Mouse (Mus musculus) heart, embryonic 11.5 days (tissue): ENCODE results near the gene Commd7. TPM values are rescaled to one million over a fixed set of nuclear protein-coding genes. Genes with fewer than 3 reads are reported as not detected.

Experiments
- ATAC-seq: fragments of 200-750 bp; cut with Nextera tagmentation; replicated peaks from 2 replicates; pipeline ENCODE4 v1.8.0; 2017; ENCODE audit warnings: moderate library complexity; ENCODE audit not compliant: insufficient number of reproducible peaks, low FRiP score, low TSS enrichment
- H3K27ac ChIP-seq: fragments of 300-500 bp; sonication (generic); 2 replicates; pipeline ENCODE4 v1.5.1; 2014; ENCODE audit warnings: mild to moderate bottlenecking, low read depth, low read length
- H3K27me3 ChIP-seq: fragments of 300-500 bp; sonication (generic); 2 replicates; pipeline ENCODE4 v1.6.1; 2014; ENCODE audit warnings: mild to moderate bottlenecking, low read length, mixed read lengths; ENCODE audit not compliant: control insufficient read depth, insufficient read depth
- H3K36me3 ChIP-seq: fragments of 300-500 bp; sonication (generic); 2 replicates; pipeline ENCODE4 v1.6.1; 2014; ENCODE audit warnings: mild to moderate bottlenecking, low read length, moderate library complexity, mixed read lengths; ENCODE audit not compliant: control insufficient read depth, insufficient read depth
- H3K4me1 ChIP-seq: fragments of 300-500 bp; sonication (generic); 2 replicates; pipeline ENCODE4 v1.6.1; 2014; ENCODE audit warnings: low read length; ENCODE audit not compliant: control insufficient read depth, insufficient read depth
- H3K4me2 ChIP-seq: fragments of 300-500 bp; sonication (generic); 2 replicates; pipeline ENCODE4 v1.6.1; 2014; ENCODE audit warnings: mild to moderate bottlenecking, moderate library complexity
- H3K4me3 ChIP-seq: fragments of 300-500 bp; sonication (generic); 2 replicates; pipeline ENCODE4 v1.5.1; 2014; ENCODE audit warnings: low read depth, low read length
- H3K9ac ChIP-seq: fragments of 300-500 bp; sonication (generic); 2 replicates; pipeline ENCODE4 v1.6.1; 2014; ENCODE audit warnings: mild to moderate bottlenecking, low read depth, low read length, moderate library complexity
- H3K9me3 ChIP-seq: fragments of 300-500 bp; sonication (generic); replicated peaks from 2 replicates; pipeline ENCODE4 v1.6.1; 2016; ENCODE audit warnings: low read length; ENCODE audit not compliant: control insufficient read depth
- WGBS: fragments of 180-500 bp; shearing (Covaris S2); extraction: QIAGEN DNeasy Blood & Tissue Kit; methylation state at CpG from one replicate; pipeline ENCODE4 v1.1.7; 2014; ENCODE audit not compliant: insufficient replicate concordance; 5-methylcytosine and 5-hydroxymethylcytosine counted together
- polyA plus RNA-seq: library from polyadenylated mRNA; unstranded; fragments of >200 nt; fragmentation: Nextera tagmentation; extraction: Ambion mirVana; gene quantifications from 2 replicates; pipeline ENCODE4 v1.2.1, GENCODE M21; 2014

Gene Commd7
- polyA plus RNA-seq, 1 experiment from 2014 or later = 53.6 TPM

- Histone ChIP-seq H3K9ac (no peak overlapping the region), H3K27me3 (no peaks in the 10 kb centered on the region), H3K9me3 (no peaks in the 10 kb centered on the region), H3K36me3 (no peaks in the 10 kb centered on the region), H3K27ac (no peak overlapping the region), H3K4me1 (0 out of 2 replicates have a peak, but pooled peaks cover 9% of the 10 kb centered on the region), H3K4me3 (no peak overlapping the region), H3K4me2 (no peak overlapping the region)
- WGBS = 35% methylated on average over 4 of the region's 4 CpGs
- no peak for ATAC-seq
Observed at GRCm38 (mm10) chr2:153603724-153604123, 28.9 kb downstream of the Commd7 start.

GRCm38 (mm10) chr2:153600667-153601648 lies 31.6 kb downstream of the Commd7 start:
- ATAC-seq = no peak; the same call in 1 of the 2 replicates
- WGBS = 57% methylated on average over 16 of the region's 16 CpGs

GRCm38 (mm10) chr2:153600021-153600666 lies 32.4 kb downstream of the Commd7 start:
- H3K4me3 ChIP-seq = no peak overlapping the region
- no peak overlapping the region for H3K27ac ChIP-seq
- no peak overlapping the region for H3K4me2 ChIP-seq
- no peaks in the 10 kb centered on the region for H3K27me3 ChIP-seq
- 0 out of 2 replicates have a peak, but pooled peaks have one; percentile 39 for ATAC-seq
- H3K4me1 ChIP-seq = 0 out of 2 replicates have a peak, but pooled peaks cover 6% of the 10 kb centered on the region
- H3K36me3 ChIP-seq = no peaks in the 10 kb centered on the region
- WGBS = 62% methylated on average over 6 of the region's 6 CpGs
- H3K9ac ChIP-seq = no peak overlapping the region; the same call in 1 of the 2 replicates
- no peaks in the 10 kb centered on the region for H3K9me3 ChIP-seq

More at GRCm38 (mm10) chr2:153600667-153601648, 31.6 kb downstream of the Commd7 start:
- H3K4me1 ChIP-seq = 0 out of 2 replicates have a peak, but pooled peaks cover 6% of the 10 kb centered on the region
- no peak overlapping the region for H3K9ac ChIP-seq
- H3K27ac ChIP-seq = no peak overlapping the region
- no peaks in the 10 kb centered on the region for H3K9me3 ChIP-seq
- no peaks in the 10 kb centered on the region for H3K36me3 ChIP-seq
- H3K27me3 ChIP-seq = no peaks in the 10 kb centered on the region
- no peak overlapping the region for H3K4me2 ChIP-seq
- H3K4me3 ChIP-seq = no peak overlapping the region

GRCm38 (mm10) chr2:153597626-153598025 lies 35.0 kb downstream of the Commd7 start:
- Histone ChIP-seq H3K27me3 (no peaks in the 10 kb centered on the region), H3K36me3 (no peaks in the 10 kb centered on the region), H3K27ac (no peak overlapping the region), H3K4me1 (peaks cover 8% of the 10 kb centered on the region; the same call in 1 of the 2 replicates), H3K9ac (no peak overlapping the region; the same call in 1 of the 2 replicates), H3K4me2 (no peak overlapping the region), H3K4me3 (no peak overlapping the region), H3K9me3 (no peaks in the 10 kb centered on the region)
- ATAC-seq = no peak
- whole genome bisulfite sequencing = 68% methylated on average over 4 of the region's 4 CpGs

- H3K36me3 ChIP-seq = no peaks in the 10 kb centered on the region
- H3K27me3 ChIP-seq = no peaks in the 10 kb centered on the region
- 85% methylated on average over 3 of the region's 3 CpGs for WGBS
- no peak overlapping the region for H3K27ac ChIP-seq
- no peak overlapping the region for H3K4me3 ChIP-seq
- ATAC-seq = no peak
- no peak overlapping the region for H3K4me2 ChIP-seq
- no peak overlapping the region for H3K9ac ChIP-seq
- no peaks in the 10 kb centered on the region for H3K9me3 ChIP-seq
- peaks cover 8% of the 10 kb centered on the region; the same call in 1 of the 2 replicates for H3K4me1 ChIP-seq
Observed at GRCm38 (mm10) chr2:153597014-153597413, 35.6 kb downstream of the Commd7 start.

- no peak overlapping the region for H3K27ac ChIP-seq
- H3K9me3 ChIP-seq = no peaks in the 10 kb centered on the region
- H3K4me3 ChIP-seq = no peak overlapping the region
- WGBS = 63% methylated on average over 4 of the region's 4 CpGs
- H3K4me2 ChIP-seq = no peak overlapping the region
- no peak for ATAC-seq
- H3K36me3 ChIP-seq = no peaks in the 10 kb centered on the region
- H3K27me3 ChIP-seq = no peaks in the 10 kb centered on the region
- no peak overlapping the region for H3K9ac ChIP-seq
- peaks cover 3% of the 10 kb centered on the region; the same call in 1 of the 2 replicates for H3K4me1 ChIP-seq
Observed at GRCm38 (mm10) chr2:153594998-153595397, 37.6 kb downstream of the Commd7 start.

GRCm38 (mm10) chr2:153593186-153593585 lies 39.4 kb downstream of the Commd7 start:
- Histone ChIP-seq H3K27me3 (no peaks in the 10 kb centered on the region), H3K27ac (no peak overlapping the region), H3K4me3 (no peak overlapping the region), H3K4me1 (peaks cover 3% of the 10 kb centered on the region; the same call in 1 of the 2 replicates), H3K4me2 (no peak overlapping the region), H3K9ac (no peak overlapping the region), H3K9me3 (no peaks in the 10 kb centered on the region), H3K36me3 (no peaks in the 10 kb centered on the region)
- 43% methylated on average over 9 of the region's 9 CpGs for WGBS
- no peak for ATAC-seq
